Mouse (Mus musculus) right cerebral cortex, adult 2 months (tissue): Measurements from ENCODE around the gene Reg1.
A peak's percentile ranks its signal among the peaks of the same experiment; 100 is the strongest.
"Not testable (repeated sequence)": the region's sequence is repeated elsewhere in the genome, so short reads cannot be mapped to it uniquely, and the experiment has no call there.

Source experiments
- DNase-seq, 2 experiments: peaks; one replicate each; pipeline ENCODE4 v3.0.0; 2021 to 2022; ENCODE audit warnings: low spot score in 2 of 2

Reg1 gene

GRCm38 (mm10) chr6:78422411-78422810, at the start of gene Reg1:
Gene Reg1 (plus strand): TSS chr6:78422711.
- not testable (repeated sequence) for DNase-seq

- no peak for DNase-seq
Observed at GRCm38 (mm10) chr6:78378765-78379164, 43.7 kb upstream of the Reg1 start, which contains the start of gene Reg3d. Gene Reg3d (minus strand): TSS chr6:78378865.

GRCm38 (mm10) chr6:78380409-78380808, 42.1 kb upstream of the Reg1 start, which contains the start of gene Reg3a:
Gene Reg3a (plus strand): TSS chr6:78380709.
- DNase-seq: no peak

- no peak for DNase-seq
Observed at GRCm38 (mm10) chr6:78385609-78386008, 36.9 kb upstream of the Reg1 start.

GRCm38 (mm10) chr6:78395323-78395722, 27.2 kb upstream of the Reg1 start, which contains the start of gene Reg2:
Gene Reg2 (plus strand): TSS chr6:78395623.
- not testable (repeated sequence) for DNase-seq

- no peak for DNase-seq
Observed at GRCm38 (mm10) chr6:78425497-78425896, 3.0 kb downstream of the Reg1 start.

- no peak for DNase-seq
Observed at GRCm38 (mm10) chr6:78447202-78447601, 24.7 kb downstream of the Reg1 start.

GRCm38 (mm10) chr6:78448409-78448808, 25.9 kb downstream of the Reg1 start:
- no peak for DNase-seq

- no peak for DNase-seq
Observed at GRCm38 (mm10) chr6:78452804-78453203, 30.3 kb downstream of the Reg1 start.

GRCm38 (mm10) chr6:78460191-78460825, 37.8 kb downstream of the Reg1 start:
- peak; percentile 47 to 63 for DNase-seq

- DNase-seq: no peak
Observed at GRCm38 (mm10) chr6:78462360-78462759, 39.8 kb downstream of the Reg1 start.

GRCm38 (mm10) chr6:78463266-78463665, 40.8 kb downstream of the Reg1 start:
- DNase-seq: no peak

- no peak for DNase-seq
Observed at GRCm38 (mm10) chr6:78468772-78469171, 46.3 kb downstream of the Reg1 start, which contains the start of gene Reg3g. Gene Reg3g (minus strand): TSS chr6:78468872.

- no peak for DNase-seq
Observed at GRCm38 (mm10) chr6:78469287-78469686, 46.8 kb downstream of the Reg1 start.
